Mouse (Mus musculus): ENCODE measurements around the gene Taok3.

GRCm38 (mm10) chr5:117318741-117319629, 199.1 kb downstream of the Taok3 start, which contains the start of gene Vsig10:
- TF ChIP-seq CTCF (IDR thresholded peaks at IDR 0.05; ENCODE audit: control insufficient read depth, insufficient read depth, insufficient replicate concordance, low read depth, low read length) = no peak
- TF ChIP-seq POLR2A (IDR thresholded peaks at IDR 0.05; ENCODE audit: control insufficient read depth, low read depth, low read length) = no peak
